Mouse (Mus musculus): ENCODE measurements around the gene Syf2. TPM values are rescaled to one million over a fixed set of nuclear protein-coding genes. Genes with fewer than 3 reads are reported as not detected.
A peak's percentile ranks its signal among the peaks of the same experiment; 100 is the strongest.
"Not testable (repeated sequence)": the region's sequence is repeated elsewhere in the genome, so short reads cannot be mapped to it uniquely, and the experiment has no call there.

Syf2 gene
- 55.7 and 62.0 TPM in 2 replicates for polyA plus RNA-seq (2015; fragmentation: Nextera tagmentation; extraction: Ambion mirVana)

DNA sequence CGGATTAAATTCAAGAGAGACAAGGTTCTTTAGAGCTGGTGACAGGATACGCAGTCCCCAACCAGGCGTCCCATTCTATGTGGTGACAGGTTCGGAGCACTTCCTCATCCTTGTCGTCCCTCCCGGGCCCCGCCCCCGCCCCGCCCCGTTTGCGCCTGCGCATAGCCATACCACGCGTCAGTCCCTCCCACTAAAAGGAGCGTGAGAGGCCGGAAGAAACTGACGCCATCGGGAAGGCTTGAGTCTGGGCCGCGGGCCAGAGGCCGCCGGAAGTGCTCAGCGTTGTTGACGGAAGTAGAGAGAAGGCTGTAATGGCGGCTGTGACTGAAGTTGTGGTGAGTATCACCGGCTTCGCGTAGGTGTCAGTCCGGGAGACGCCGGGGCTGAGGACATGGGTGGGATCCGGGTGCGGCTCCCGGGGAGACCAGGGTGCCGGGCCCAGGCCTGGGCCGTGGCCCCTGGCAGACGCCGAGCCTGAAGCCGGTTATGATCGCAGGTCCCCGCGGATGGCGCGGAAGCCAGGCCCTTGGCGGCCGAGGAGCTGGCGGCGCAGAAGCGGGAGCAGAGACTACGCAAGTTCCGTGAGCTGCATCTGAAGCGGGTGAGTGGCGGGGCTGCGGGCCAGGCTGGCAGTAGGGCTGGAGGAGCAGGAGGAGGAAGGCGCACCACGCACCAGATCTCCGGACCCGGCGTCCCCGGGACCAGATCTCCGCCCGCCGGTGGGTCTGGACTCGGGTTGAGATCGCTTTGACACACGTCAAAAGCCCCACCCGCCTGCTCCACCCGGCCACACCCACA is at the start of gene Syf2:
Gene Syf2, plus strand, starts transcription at position 215 of the 798 bp plus-strand sequence.
- Histone ChIP-seq H3K36me3 (peaks cover 60% of the 10 kb centered on the region), H3K9ac (replicated peaks) (peak within 1 kb of the TSS; percentile 72), H3K4me2 (peak within 1 kb of the TSS; percentile 78), H3K4me1 (peaks cover 29% of the 10 kb centered on the region), H3K9me3 (replicated peaks) (no peaks in the 10 kb centered on the region), H3K27ac (replicated peaks) (peak within 1 kb of the TSS; percentile 85), H3K4me3 (replicated peaks) (peak within 1 kb of the TSS; percentile 92), H3K27me3 (replicated peaks) (no peaks in the 10 kb centered on the region)
- ATAC-seq (ENCODE audit: low FRiP score): peak; percentile 94
- WGBS: under 1% methylated on average over 68 of the region's 68 CpGs

DNA sequence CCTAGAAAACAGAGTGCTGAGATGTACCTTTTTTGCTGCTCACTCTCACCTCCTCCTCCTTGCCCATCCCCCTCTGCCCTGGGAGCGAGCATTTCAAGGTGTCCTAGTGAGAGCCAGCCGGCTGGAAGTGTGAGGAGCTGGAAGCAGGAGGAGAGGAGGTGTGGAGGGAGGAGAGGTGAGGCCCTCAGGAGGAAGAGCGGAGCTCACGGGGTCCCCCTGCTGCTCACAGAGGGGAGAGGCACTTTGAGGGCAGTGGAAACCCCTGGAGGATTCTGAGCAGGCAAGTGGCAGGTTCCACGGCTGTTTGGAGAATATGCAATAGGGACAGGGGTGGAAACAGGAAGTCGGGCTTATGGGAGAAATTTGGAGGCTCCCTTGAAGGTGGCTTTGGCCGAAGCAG is 47.4 kb upstream of the Syf2 start:
- no peaks in the 10 kb centered on the region for H3K27me3 ChIP-seq (replicated peaks)
- no peaks in the 10 kb centered on the region for H3K36me3 ChIP-seq
- H3K9ac ChIP-seq (replicated peaks): no peak overlapping the region
- H3K4me3 ChIP-seq (replicated peaks): no peak overlapping the region
- H3K4me1 ChIP-seq: peaks cover 11% of the 10 kb centered on the region
- ATAC-seq (ENCODE audit: low FRiP score): no peak
- WGBS: 40% methylated on average over 7 of the region's 7 CpGs
- H3K9me3 ChIP-seq (replicated peaks): no peaks in the 10 kb centered on the region
- H3K4me2 ChIP-seq: no peak overlapping the region
- no peak overlapping the region for H3K27ac ChIP-seq (replicated peaks)

DNA sequence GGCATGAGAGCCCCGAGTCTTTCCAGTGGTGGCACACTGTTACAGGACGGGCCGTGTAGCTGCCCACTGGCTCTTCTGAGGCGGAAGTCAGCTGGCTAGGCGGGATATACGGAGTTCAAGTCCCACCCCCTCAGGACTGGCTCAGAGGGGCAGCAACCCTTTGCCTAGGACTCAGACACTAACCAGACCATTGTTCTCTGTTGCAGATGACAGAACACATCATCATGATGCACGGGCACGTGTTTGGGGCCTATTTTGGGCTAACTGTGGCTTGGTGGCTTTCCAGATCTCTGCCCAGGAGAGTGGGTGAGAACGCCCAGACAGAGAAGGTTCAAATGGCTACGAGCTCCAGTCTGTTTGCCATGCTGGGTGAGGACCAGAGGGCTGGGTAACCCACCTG is 46.9 kb upstream of the Syf2 start:
- Histone ChIP-seq H3K36me3 (no peaks in the 10 kb centered on the region), H3K4me1 (peaks cover 11% of the 10 kb centered on the region), H3K4me2 (no peak overlapping the region), H3K27me3 (replicated peaks) (no peaks in the 10 kb centered on the region), H3K27ac (replicated peaks) (no peak overlapping the region), H3K9ac (replicated peaks) (no peak overlapping the region), H3K9me3 (replicated peaks) (no peaks in the 10 kb centered on the region), H3K4me3 (replicated peaks) (no peak overlapping the region)
- ATAC-seq (ENCODE audit: low FRiP score): no peak
- 87% methylated on average over 10 of the region's 10 CpGs for WGBS

DNA sequence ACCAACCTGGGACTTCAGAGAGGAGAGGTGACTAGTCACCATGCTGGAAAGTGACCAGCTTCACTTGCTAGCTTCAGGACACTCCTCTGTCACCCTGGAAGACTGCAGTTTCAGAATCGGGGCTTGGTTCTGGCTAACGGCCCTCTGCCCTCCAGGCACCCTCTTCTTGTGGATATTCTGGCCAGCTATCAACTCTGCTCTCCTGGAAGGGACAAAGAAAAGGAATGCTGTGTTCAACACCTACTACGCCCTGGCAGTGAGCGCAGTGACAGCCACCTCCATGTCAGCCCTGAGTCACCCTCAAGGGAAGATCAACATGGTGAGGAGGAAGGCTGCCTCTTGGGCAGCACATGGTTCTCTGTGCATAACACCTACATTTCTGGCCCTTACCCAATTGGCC is 46.3 kb upstream of the Syf2 start:
- no peaks in the 10 kb centered on the region for H3K36me3 ChIP-seq
- no peak overlapping the region for H3K9ac ChIP-seq (replicated peaks)
- H3K27me3 ChIP-seq (replicated peaks): no peaks in the 10 kb centered on the region
- WGBS: 92% methylated on average over 4 of the region's 4 CpGs
- peaks cover 5% of the 10 kb centered on the region for H3K4me1 ChIP-seq
- no peak overlapping the region for H3K4me3 ChIP-seq (replicated peaks)
- no peak overlapping the region for H3K27ac ChIP-seq (replicated peaks)
- H3K9me3 ChIP-seq (replicated peaks): no peaks in the 10 kb centered on the region
- no peak for ATAC-seq (ENCODE audit: low FRiP score)
- no peak overlapping the region for H3K4me2 ChIP-seq

DNA sequence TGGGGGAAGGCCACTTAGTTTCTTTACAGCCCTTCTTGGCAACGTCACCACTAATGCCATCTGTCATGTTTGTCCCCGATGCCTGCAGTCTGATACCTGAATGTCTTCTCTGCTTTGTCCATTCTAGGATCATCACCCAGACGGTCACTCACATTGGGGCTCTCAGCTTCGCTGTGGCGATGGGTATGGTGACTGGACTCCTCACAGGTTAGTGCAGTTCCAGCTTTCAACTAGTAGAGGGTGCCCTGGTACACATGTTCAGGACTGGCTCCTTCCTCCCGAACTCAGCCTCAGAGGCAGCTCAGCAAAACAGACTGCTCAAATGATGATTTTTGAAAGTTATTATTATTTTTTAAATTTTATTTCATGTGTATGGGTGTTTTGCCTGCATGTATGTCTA is 38.6 kb upstream of the Syf2 start:
- ATAC-seq (ENCODE audit: low FRiP score): no peak
- Histone ChIP-seq H3K27me3 (replicated peaks) (no peaks in the 10 kb centered on the region), H3K27ac (replicated peaks) (no peak overlapping the region), H3K9ac (replicated peaks) (no peak overlapping the region), H3K4me2 (no peak overlapping the region), H3K4me1 (no peaks in the 10 kb centered on the region), H3K4me3 (replicated peaks) (no peak overlapping the region), H3K36me3 (peaks cover 21% of the 10 kb centered on the region), H3K9me3 (replicated peaks) (no peaks in the 10 kb centered on the region)
- WGBS: 81% methylated on average over 6 of the region's 6 CpGs

DNA sequence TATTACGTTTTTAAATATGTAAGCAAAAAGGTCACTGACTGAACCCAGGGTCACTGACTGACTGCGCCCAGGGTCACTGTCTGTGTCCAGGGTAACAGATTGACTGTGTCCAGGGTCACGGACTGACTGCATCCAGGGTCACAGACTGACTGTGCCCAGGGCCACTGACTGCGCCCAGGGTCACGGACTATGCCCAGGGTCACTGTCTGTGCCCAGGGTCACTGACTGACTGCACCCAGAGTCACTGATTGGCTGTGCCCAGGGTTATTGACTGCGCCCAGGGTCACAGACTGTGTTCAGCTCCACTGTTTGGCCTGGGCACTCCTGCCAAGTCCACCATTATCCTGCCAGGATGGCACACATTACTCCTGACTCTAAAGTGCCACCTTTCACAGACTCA is 33.4 kb upstream of the Syf2 start:
- peaks cover 67% of the 10 kb centered on the region for H3K36me3 ChIP-seq
- H3K4me2 ChIP-seq: no peak overlapping the region
- no peaks in the 10 kb centered on the region for H3K27me3 ChIP-seq (replicated peaks)
- no peak overlapping the region for H3K9ac ChIP-seq (replicated peaks)
- H3K27ac ChIP-seq (replicated peaks): no peak overlapping the region
- 91% methylated on average over 6 of the region's 6 CpGs for WGBS
- no peaks in the 10 kb centered on the region for H3K9me3 ChIP-seq (replicated peaks)
- no peaks in the 10 kb centered on the region for H3K4me1 ChIP-seq
- H3K4me3 ChIP-seq (replicated peaks): no peak overlapping the region
- no peak for ATAC-seq (ENCODE audit: low FRiP score)

DNA sequence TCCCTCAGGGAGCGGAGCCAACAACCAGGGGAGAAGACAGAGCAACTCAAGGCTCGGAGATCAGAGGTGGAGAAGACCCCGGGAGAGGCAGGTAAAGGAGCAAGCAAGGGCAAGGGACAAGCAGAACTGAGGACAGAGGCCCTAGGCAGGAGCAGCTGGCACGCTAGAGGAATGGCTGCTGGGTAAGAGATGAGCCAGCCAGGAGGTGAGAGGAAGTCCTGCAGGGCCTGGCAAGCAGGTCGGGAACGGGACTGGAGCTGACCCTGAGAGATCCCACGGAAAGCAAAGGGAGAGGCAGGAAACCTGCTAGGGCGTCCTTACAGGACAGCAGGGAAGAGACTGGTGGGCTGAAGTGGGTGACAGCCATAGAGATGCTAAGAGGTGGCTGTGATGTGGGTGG is 29.6 kb upstream of the Syf2 start:
- no peak for ATAC-seq (ENCODE audit: low FRiP score)
- H3K27ac ChIP-seq (replicated peaks): no peak overlapping the region
- H3K4me1 ChIP-seq: no peaks in the 10 kb centered on the region
- H3K9ac ChIP-seq (replicated peaks): no peak overlapping the region
- no peaks in the 10 kb centered on the region for H3K27me3 ChIP-seq (replicated peaks)
- H3K36me3 ChIP-seq: peaks cover 93% of the 10 kb centered on the region
- WGBS: 97% methylated on average over 8 of the region's 8 CpGs
- H3K4me3 ChIP-seq (replicated peaks): no peak overlapping the region
- no peaks in the 10 kb centered on the region for H3K9me3 ChIP-seq (replicated peaks)
- H3K4me2 ChIP-seq: no peak overlapping the region

DNA sequence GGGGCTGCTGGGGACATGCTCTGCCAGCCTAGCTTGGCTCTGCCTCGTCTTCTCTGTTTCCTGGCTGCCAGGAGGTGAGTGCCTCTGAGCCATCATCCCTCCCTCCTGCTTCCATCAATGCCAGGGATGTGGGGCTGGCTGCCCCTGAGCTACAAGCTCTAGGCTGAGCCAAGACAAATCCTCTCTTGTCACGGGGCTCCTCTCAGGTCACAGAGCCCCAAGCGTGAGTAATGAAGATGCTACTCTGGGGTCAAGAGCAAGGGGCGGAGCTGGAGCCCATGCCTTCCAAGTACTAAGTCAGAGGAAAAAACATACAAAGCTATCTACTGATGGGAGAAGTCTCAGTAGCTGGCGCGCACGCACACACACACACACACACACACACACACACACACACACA is 27.7 kb upstream of the Syf2 start:
- Histone ChIP-seq H3K4me2 (no peak overlapping the region), H3K9ac (replicated peaks) (no peak overlapping the region), H3K4me3 (replicated peaks) (no peak overlapping the region), H3K4me1 (no peaks in the 10 kb centered on the region), H3K9me3 (replicated peaks) (no peaks in the 10 kb centered on the region), H3K27ac (replicated peaks) (no peak overlapping the region), H3K36me3 (peaks cover 95% of the 10 kb centered on the region), H3K27me3 (replicated peaks) (no peaks in the 10 kb centered on the region)
- WGBS: 80% methylated on average over 7 of the region's 7 CpGs
- no peak for ATAC-seq (ENCODE audit: low FRiP score)

DNA sequence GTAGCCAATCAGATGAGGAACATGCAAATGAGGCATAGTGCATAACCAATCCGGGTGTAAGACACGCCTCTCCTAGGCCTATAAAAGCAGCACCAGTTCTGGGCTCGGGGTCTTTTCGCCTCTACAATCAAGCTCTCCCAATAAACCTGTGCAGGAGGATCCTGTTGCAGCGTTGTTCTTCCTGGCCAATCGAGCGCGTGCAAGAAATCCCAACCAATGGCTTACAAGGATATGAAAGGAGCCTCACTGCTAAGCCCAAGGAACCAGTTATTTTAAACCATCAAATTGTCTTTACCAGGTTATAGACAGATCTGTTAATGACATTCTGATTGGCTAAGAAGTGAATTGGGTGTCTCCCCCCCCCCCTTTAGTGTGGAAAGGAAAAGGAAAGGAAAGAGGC is 19.3 kb upstream of the Syf2 start:
- 94% methylated on average over 8 of the region's 8 CpGs for WGBS
- not testable (repeated sequence) for H3K9ac ChIP-seq (replicated peaks); ATAC-seq (ENCODE audit: low FRiP score); H3K27ac ChIP-seq (replicated peaks); H3K27me3 ChIP-seq (replicated peaks); H3K4me2 ChIP-seq; H3K9me3 ChIP-seq (replicated peaks); H3K4me3 ChIP-seq (replicated peaks)
- Histone ChIP-seq H3K4me1 (peaks cover 21% of the 10 kb centered on the region), H3K36me3 (peaks cover 39% of the 10 kb centered on the region)

DNA sequence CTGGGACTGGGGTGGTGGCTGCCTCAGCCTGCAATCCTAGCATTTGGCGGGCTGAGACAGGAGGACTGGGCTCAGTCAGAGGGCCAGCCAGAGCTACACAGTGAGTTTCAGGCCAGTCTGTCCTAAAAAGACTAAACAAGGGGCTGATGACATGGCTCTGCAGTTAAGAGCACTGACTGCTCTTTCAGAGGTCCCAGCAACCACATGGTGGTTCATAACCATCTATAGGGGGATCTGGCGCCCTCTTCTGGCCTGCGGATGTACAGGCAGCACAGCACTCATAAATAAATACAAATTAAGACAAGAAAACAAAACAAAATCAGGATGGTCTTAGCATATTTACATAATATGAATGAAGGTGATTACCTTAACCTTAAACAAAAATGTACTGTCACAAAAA is 17.3 kb upstream of the Syf2 start:
- Histone ChIP-seq H3K27me3 (replicated peaks) (no peaks in the 10 kb centered on the region), H3K9me3 (replicated peaks) (no peaks in the 10 kb centered on the region), H3K4me3 (replicated peaks) (peak overlapping the region; percentile 97; the same call in 1 of the 2 replicates), H3K9ac (replicated peaks) (0 out of 2 replicates have a peak overlapping the region, but pooled peaks have one; percentile 95), H3K4me1 (peaks cover 21% of the 10 kb centered on the region), H3K36me3 (peaks cover 20% of the 10 kb centered on the region), H3K4me2 (peak overlapping the region; percentile 71), H3K27ac (replicated peaks) (no peak overlapping the region)
- WGBS: 32% methylated on average over 3 of the region's 3 CpGs
- ATAC-seq (ENCODE audit: low FRiP score): no peak

DNA sequence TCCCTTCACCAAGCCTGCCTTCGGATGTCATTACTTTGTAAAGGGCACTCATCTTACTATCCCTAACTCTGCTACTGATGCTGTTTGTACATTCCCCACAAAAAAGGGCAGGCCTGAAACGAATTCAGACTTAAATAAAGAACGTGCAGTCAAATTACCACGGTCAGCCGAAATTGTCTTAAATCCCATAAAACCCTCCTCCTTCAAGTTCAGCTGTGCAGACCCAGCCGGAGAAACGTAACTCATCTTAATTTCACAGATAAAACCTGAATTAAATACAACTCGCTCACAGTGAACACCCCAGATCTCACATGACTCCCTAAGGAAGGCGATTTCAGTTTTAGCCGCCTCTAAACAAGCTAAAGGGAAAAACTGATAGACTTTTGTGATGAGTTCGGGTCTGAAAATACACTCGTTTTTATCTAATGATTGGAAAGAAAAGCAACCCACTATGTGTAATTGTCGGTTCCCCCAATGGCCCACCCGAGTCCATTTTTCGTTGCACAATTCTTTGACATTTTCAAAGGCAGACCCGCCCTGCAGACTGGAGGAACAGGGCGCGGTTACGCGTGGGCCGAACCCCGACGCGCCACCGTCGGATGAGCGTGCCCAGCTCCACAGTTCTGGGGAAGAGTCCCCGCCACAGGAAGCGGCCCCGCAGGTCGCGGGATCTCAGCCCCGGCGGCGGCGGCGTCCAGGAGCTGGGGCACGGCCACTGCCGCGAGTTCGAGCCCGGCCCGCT is 16.4 kb upstream of the Syf2 start:
- Histone ChIP-seq H3K36me3 (peaks cover 11% of the 10 kb centered on the region), H3K27ac (replicated peaks) (peak overlapping the region; percentile 91), H3K4me3 (replicated peaks) (peak overlapping the region; percentile 97), H3K9ac (replicated peaks) (peak overlapping the region; percentile 95), H3K27me3 (replicated peaks) (no peaks in the 10 kb centered on the region), H3K9me3 (replicated peaks) (no peaks in the 10 kb centered on the region), H3K4me1 (peaks cover 21% of the 10 kb centered on the region), H3K4me2 (peak overlapping the region; percentile 71)
- WGBS: under 1% methylated on average over 43 of the region's 43 CpGs
- peak; percentile 77 for ATAC-seq (ENCODE audit: low FRiP score)

DNA sequence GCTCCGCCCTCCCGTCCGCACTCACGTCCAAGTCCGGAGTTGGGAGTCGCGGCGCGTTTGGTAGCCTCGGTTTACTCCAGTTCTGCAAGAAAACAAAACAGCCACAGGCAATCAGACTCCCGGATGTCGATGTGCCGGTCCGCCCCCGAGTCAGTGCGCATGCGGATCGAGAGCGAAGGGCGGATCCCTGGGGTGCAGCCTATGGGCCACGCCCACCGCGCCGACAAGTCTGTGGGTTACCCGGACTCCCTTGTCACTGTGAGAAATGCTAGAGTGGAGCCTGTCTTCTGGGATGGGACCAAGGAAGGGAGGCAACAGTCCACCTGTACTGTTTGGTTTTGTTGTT is 15.9 kb upstream of the Syf2 start, which contains the start of gene Tmem50a:
Gene Tmem50a, minus strand, starts transcription at position 161 of the 346 bp plus-strand sequence.
- peak within 1 kb of the TSS; percentile 97 for H3K4me3 ChIP-seq (replicated peaks)
- peak within 1 kb of the TSS; percentile 95 for H3K9ac ChIP-seq (replicated peaks)
- H3K4me2 ChIP-seq: peak within 1 kb of the TSS; percentile 71
- H3K36me3 ChIP-seq: 0 out of 2 replicates have a peak, but pooled peaks cover 8% of the 10 kb centered on the region
- H3K9me3 ChIP-seq (replicated peaks): no peaks in the 10 kb centered on the region
- no peaks in the 10 kb centered on the region for H3K27me3 ChIP-seq (replicated peaks)
- ATAC-seq (ENCODE audit: low FRiP score): peak; percentile 92
- WGBS: 0% methylated on average over 25 of the region's 25 CpGs
- H3K27ac ChIP-seq (replicated peaks): peak within 1 kb of the TSS; percentile 91
- H3K4me1 ChIP-seq: peaks cover 21% of the 10 kb centered on the region

Measured in neural tube, embryonic 15.5 days (tissue).